Mouse (Mus musculus): ENCODE results near the gene Apoa1. TPM values are rescaled to one million over a fixed set of nuclear protein-coding genes. Genes with fewer than 3 reads are reported as not detected.

The Apoa1 gene
- polyA plus RNA-seq, 1 experiment: 0.22 TPM

DNA sequence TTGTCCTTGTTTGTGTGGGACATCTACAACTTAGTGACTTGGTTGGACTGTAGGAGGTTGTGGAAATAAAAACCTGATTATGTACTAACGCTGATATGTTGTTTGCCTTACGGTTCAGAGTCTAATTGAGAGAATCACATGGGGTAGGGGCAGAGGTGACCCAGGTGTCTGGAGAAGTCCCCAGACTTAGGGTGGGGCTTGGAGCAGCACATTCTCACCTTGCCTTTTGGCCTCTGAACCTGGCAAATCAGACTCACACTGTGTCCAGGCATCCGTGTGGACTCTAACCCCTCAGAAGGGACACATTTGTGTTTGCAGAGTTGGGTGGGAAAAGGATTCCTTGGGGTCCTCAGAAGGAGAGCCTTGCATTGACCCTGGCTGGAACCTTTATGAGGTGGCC is 4.3 kb upstream of the Apoa1 start:
- DNase-seq (ENCODE audit: low read depth in 1 of 2, low spot score in 2 of 2): no peak
- H3K27ac ChIP-seq (ENCODE audit: insufficient read depth, low read length): no peak overlapping the region
- 94% methylated on average over 3 of the region's 3 CpGs for WGBS
- H3K4me1 ChIP-seq (ENCODE audit: control insufficient read depth, insufficient read depth, insufficient read length): no peaks in the 10 kb centered on the region
- TF ChIP-seq CTCF (IDR thresholded peaks at IDR 0.05; ENCODE audit: extremely low read depth, insufficient read depth, insufficient read length, insufficient replicate concordance): no peak
- TF ChIP-seq POLR2A (IDR thresholded peaks at IDR 0.05; ENCODE audit: low read depth, low read length): no peak
- H3K4me3 ChIP-seq (ENCODE audit: extremely low read depth, insufficient read depth, insufficient read length): no peak overlapping the region
- no peaks in the 10 kb centered on the region for H3K27me3 ChIP-seq (ENCODE audit: control insufficient read depth, insufficient read depth, low read length)
- H3K36me3 ChIP-seq (ENCODE audit: control insufficient read depth, insufficient read depth, low read length): peaks cover 18% of the 10 kb centered on the region

DNA sequence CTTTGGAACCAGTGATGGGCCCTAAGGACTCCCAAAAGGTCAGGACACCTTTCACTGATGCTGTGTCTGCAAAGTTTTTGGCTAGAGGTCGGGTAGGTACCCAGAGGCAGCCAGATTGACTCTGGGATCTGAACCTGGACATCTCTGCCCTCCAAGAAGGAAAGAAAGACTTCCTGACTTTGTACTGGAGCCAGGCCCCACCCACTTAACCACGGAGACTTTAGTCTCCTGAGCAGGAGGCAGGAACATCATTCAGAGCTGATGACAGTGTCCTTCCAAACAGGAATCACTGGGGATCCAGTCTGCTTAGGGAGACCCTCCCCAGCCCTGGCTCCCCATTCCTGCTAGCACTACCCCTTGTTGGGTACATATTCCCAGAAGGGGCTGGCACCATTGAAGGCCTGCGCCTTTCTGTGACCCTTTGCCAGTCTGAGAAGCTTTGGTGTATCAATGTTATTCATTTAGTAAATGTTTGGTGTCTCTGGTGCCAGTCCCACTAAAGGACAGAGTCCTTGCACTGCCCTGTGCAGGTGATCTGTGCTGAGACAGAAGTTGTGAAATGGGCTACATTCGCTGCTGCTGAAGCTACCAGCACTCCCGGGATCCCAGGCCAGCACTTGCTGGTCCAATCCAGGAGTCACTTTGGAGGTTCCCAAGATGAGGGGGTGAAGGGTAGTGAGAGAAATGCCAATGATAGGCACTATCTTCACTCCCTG is 3.3 kb upstream of the Apoa1 start:
- H3K27ac ChIP-seq (ENCODE audit: insufficient read depth, low read length): no peak overlapping the region
- no peak overlapping the region for H3K4me3 ChIP-seq (ENCODE audit: extremely low read depth, insufficient read depth, insufficient read length)
- no peak for TF ChIP-seq CTCF (IDR thresholded peaks at IDR 0.05; ENCODE audit: extremely low read depth, insufficient read depth, insufficient read length, insufficient replicate concordance)
- no peak for TF ChIP-seq POLR2A (IDR thresholded peaks at IDR 0.05; ENCODE audit: low read depth, low read length)
- DNase-seq (ENCODE audit: low read depth in 1 of 2, low spot score in 2 of 2): no peak
- 67% methylated on average over 5 of the region's 5 CpGs for WGBS
- no peaks in the 10 kb centered on the region for H3K27me3 ChIP-seq (ENCODE audit: control insufficient read depth, insufficient read depth, low read length)
- peaks cover 18% of the 10 kb centered on the region for H3K36me3 ChIP-seq (ENCODE audit: control insufficient read depth, insufficient read depth, low read length)
- H3K4me1 ChIP-seq (ENCODE audit: control insufficient read depth, insufficient read depth, insufficient read length): peaks cover 3% of the 10 kb centered on the region; the same call in 1 of the 2 replicates

DNA sequence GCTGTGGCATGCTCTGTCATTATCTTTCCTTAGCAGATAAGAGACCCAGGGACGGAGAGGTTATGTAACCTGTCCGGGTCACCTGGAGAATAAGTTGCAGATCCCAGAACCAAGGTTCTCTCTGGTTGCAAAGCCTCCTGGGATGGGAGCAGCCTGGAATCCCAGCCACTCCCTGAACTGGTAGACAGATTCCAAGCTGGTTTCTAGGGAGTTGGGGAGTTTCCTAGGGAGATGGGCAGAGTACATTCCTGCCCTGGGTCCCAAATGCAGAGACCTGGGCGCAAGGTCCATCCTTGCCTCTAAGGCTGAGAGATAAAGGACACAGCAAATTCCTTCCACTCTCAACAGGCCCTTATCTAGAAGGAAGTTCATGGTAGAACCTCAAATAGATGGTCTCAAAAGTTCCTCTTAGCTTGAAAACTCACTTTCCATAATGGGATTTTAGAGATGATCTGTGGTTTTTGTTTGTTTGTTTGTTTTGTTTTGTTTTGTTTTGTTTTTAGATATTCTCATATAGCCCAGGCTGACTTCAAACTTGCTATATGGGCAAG is 1.2 kb upstream of the Apoa1 start:
- Histone ChIP-seq H3K27ac (ENCODE audit: insufficient read depth, low read length) (no peak overlapping the region), H3K4me1 (ENCODE audit: control insufficient read depth, insufficient read depth, insufficient read length) (peaks cover 4% of the 10 kb centered on the region; the same call in 1 of the 2 replicates), H3K27me3 (ENCODE audit: control insufficient read depth, insufficient read depth, low read length) (no peaks in the 10 kb centered on the region), H3K36me3 (ENCODE audit: control insufficient read depth, insufficient read depth, low read length) (peaks cover 7% of the 10 kb centered on the region), H3K4me3 (ENCODE audit: extremely low read depth, insufficient read depth, insufficient read length) (no peak overlapping the region)
- WGBS: 84% methylated on average over 3 of the region's 3 CpGs
- TF ChIP-seq CTCF (IDR thresholded peaks at IDR 0.05; ENCODE audit: extremely low read depth, insufficient read depth, insufficient read length, insufficient replicate concordance) (no peak), POLR2A (IDR thresholded peaks at IDR 0.05; ENCODE audit: low read depth, low read length) (no peak)
- DNase-seq (ENCODE audit: low read depth in 1 of 2, low spot score in 2 of 2): no peak

DNA sequence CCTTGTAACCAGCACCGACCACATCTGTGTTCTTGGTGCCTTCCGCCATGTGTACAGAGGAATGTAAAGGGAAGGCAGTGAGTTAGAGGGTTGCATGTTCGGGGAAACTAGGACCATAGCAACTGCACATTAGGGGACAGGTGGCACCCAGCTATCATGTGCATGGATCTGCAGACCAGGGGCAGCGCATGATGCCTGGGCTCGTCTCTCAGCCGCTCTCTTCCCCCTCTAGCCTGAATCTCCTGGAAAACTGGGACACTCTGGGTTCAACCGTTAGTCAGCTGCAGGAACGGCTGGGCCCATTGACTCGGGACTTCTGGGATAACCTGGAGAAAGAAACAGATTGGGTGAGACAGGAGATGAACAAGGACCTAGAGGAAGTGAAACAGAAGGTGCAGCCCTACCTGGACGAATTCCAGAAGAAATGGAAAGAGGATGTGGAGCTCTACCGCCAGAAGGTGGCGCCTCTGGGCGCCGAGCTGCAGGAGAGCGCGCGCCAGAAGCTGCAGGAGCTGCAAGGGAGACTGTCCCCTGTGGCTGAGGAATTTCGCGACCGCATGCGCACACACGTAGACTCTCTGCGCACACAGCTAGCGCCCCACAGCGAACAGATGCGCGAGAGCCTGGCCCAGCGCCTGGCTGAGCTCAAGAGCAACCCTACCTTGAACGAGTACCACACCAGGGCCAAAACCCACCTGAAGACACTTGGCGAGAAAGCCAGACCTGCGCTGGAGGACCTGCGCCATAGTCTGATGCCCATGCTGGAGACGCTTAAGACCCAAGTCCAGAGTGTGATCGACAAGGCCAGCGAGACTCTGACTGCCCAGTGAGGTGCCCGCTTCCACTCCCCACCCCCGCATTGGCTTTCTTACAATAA is 1.4 kb downstream of the Apoa1 start:
- Histone ChIP-seq H3K4me1 (ENCODE audit: control insufficient read depth, insufficient read depth, insufficient read length) (peaks cover 4% of the 10 kb centered on the region; the same call in 1 of the 2 replicates), H3K27me3 (ENCODE audit: control insufficient read depth, insufficient read depth, low read length) (no peaks in the 10 kb centered on the region), H3K27ac (ENCODE audit: insufficient read depth, low read length) (no peak overlapping the region), H3K4me3 (ENCODE audit: extremely low read depth, insufficient read depth, insufficient read length) (peak overlapping the region; percentile 31; the same call in 1 of the 2 replicates), H3K36me3 (ENCODE audit: control insufficient read depth, insufficient read depth, low read length) (no peaks in the 10 kb centered on the region)
- 18% methylated on average over 37 of the region's 37 CpGs for WGBS
- no peak for TF ChIP-seq POLR2A (IDR thresholded peaks at IDR 0.05; ENCODE audit: low read depth, low read length)
- peak; percentile 43; the same call in 1 of the 2 replicates for TF ChIP-seq CTCF (IDR thresholded peaks at IDR 0.05; ENCODE audit: extremely low read depth, insufficient read depth, insufficient read length, insufficient replicate concordance)
- peak; percentile 5 to 19 for DNase-seq (ENCODE audit: low read depth in 1 of 2, low spot score in 2 of 2)

DNA sequence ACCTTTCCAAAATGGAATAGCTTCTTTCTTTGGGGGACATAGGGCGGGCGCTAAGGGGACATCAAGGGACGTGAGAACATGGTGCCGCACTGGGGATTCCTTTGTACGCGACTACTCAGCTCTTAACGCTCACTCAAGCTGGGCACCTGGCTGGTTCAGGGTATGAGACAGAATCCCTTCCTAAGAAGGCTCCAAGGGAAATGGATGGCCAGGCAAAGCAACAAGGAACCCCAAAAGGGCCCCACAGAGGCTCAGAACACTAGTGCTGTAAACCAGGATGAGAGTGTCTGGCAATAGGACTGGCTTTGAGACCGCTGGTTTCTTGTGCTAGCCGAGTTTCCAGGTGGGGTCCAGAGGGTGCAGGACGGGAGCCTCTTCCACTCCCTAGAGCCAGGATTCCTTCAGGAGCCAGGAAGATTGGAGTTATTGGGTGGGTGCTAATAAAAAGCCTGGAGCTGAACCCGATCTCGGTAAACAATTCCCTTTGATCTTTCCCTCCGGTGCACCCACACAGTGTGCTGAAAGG is 2.1 kb downstream of the Apoa1 start:
- H3K4me3 ChIP-seq (ENCODE audit: extremely low read depth, insufficient read depth, insufficient read length): no peak overlapping the region
- DNase-seq (ENCODE audit: low read depth in 1 of 2, low spot score in 2 of 2): no peak
- H3K27me3 ChIP-seq (ENCODE audit: control insufficient read depth, insufficient read depth, low read length): no peaks in the 10 kb centered on the region
- 42% methylated on average over 13 of the region's 13 CpGs for WGBS
- no peaks in the 10 kb centered on the region for H3K36me3 ChIP-seq (ENCODE audit: control insufficient read depth, insufficient read depth, low read length)
- TF ChIP-seq CTCF (IDR thresholded peaks at IDR 0.05; ENCODE audit: extremely low read depth, insufficient read depth, insufficient read length, insufficient replicate concordance): no peak
- TF ChIP-seq POLR2A (IDR thresholded peaks at IDR 0.05; ENCODE audit: low read depth, low read length): no peak
- peaks cover 4% of the 10 kb centered on the region; the same call in 1 of the 2 replicates for H3K4me1 ChIP-seq (ENCODE audit: control insufficient read depth, insufficient read depth, insufficient read length)
- H3K27ac ChIP-seq (ENCODE audit: insufficient read depth, low read length): no peak overlapping the region

DNA sequence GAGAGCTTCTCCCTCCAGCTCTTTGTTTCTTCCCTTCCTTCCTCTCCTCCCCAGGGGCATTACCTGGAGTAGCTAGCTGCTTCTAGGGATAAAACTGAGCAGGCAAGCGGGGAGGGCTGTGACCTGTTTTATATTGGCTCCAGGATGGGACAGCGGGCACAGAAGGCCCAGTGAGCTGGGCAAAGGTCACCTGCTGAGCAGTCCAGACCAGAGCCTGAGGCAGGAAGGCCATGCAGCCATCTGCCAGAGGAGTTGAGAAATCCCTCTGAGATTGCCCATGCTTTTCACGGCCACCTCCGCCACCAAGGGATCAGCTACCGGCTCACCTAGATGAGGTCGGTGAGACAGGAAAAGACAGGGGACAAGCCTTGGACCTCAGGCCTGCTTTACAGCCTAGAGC is 6.8 kb downstream of the Apoa1 start:
- WGBS: 89% methylated on average over 6 of the region's 6 CpGs
- no peak for DNase-seq (ENCODE audit: low read depth in 1 of 2, low spot score in 2 of 2)
- H3K36me3 ChIP-seq (ENCODE audit: control insufficient read depth, insufficient read depth, low read length): no peaks in the 10 kb centered on the region
- no peaks in the 10 kb centered on the region for H3K27me3 ChIP-seq (ENCODE audit: control insufficient read depth, insufficient read depth, low read length)
- no peak overlapping the region for H3K4me3 ChIP-seq (ENCODE audit: extremely low read depth, insufficient read depth, insufficient read length)
- H3K27ac ChIP-seq (ENCODE audit: insufficient read depth, low read length): no peak overlapping the region
- no peaks in the 10 kb centered on the region for H3K4me1 ChIP-seq (ENCODE audit: control insufficient read depth, insufficient read depth, insufficient read length)
- no peak for TF ChIP-seq POLR2A (IDR thresholded peaks at IDR 0.05; ENCODE audit: low read depth, low read length)
- no peak for TF ChIP-seq CTCF (IDR thresholded peaks at IDR 0.05; ENCODE audit: extremely low read depth, insufficient read depth, insufficient read length, insufficient replicate concordance)

Measured in spleen, adult 2 months (tissue).